Comparison of ENCODE assay signal across 10 mouse cellular contexts in genomic region chr13:40727731-40728625, GRCm38 (mm10). TPM values are rescaled to one million over a fixed set of nuclear protein-coding genes. Genes with fewer than 3 reads are reported as not detected.
A peak's percentile ranks its signal among the peaks of the same experiment; 100 is the strongest.
DNase-seq lines count a peak whose midpoint lies in the region; ATAC-seq and TF ChIP-seq lines count a peak whose summit lies in the region.
"Had no signal": no experiment of that assay in that cellular context is flagged by ENCODE, and none has a peak within 500 bp of the region (broad histone marks: within the 10 kb centered on the region; RNA-seq: fewer than 3 reads in every experiment).

No protein-coding gene starts in this region.

- no peaks in the 10 kb centered on the region for H3K36me3 ChIP-seq in C2C12 (ENCODE audit: control insufficient read depth, insufficient read depth)
- H3K36me3 ChIP-seq in forebrain, embryonic 16.5 days (ENCODE audit: control insufficient read depth, insufficient read depth) = no peaks in the 10 kb centered on the region
- H3K36me3 ChIP-seq in midbrain, embryonic 10.5 days = no peaks in the 10 kb centered on the region

- no peak for TF ChIP-seq CTCF in C2C12 (IDR thresholded peaks at IDR 0.05; ENCODE audit: control insufficient read depth, insufficient read depth, insufficient read length)

- intact Hi-C loops in left cerebral cortex, postnatal 14 days (cut with DNase I) = no loop called here

- H3K27ac ChIP-seq in forebrain, embryonic 16.5 days (ENCODE audit: low read length) = no peak overlapping the region
- H3K27ac ChIP-seq in midbrain, embryonic 10.5 days (replicated peaks) = no peak overlapping the region; the same call in 1 of the 2 replicates

- WGBS in forebrain, embryonic 16.5 days = 1% methylated on average over 42 of the region's 42 CpGs
- under 1% methylated on average over 42 of the region's 42 CpGs for WGBS in midbrain, embryonic 10.5 days

- H3K27me3 ChIP-seq in C2C12 (ENCODE audit: control insufficient read depth, insufficient read depth, insufficient read length) = peaks cover 31% of the 10 kb centered on the region
- H3K27me3 ChIP-seq in forebrain, embryonic 16.5 days (replicated peaks; ENCODE audit: control insufficient read depth, insufficient read depth, low read length) = peaks cover 56% of the 10 kb centered on the region
- H3K27me3 ChIP-seq in midbrain, embryonic 10.5 days (ENCODE audit: low read depth, poor library complexity, severe bottlenecking) = peaks cover 100% of the 10 kb centered on the region

- no peaks in the 10 kb centered on the region for H3K79me3 ChIP-seq in C2C12 (ENCODE audit: low read depth)

- H3K4me1 ChIP-seq in forebrain, embryonic 16.5 days (replicated peaks; ENCODE audit: control insufficient read depth, insufficient read depth, low read length) = peaks cover 18% of the 10 kb centered on the region
- peaks cover 38% of the 10 kb centered on the region for H3K4me1 ChIP-seq in midbrain, embryonic 10.5 days

- no peak overlapping the region for H3K4me3 ChIP-seq in C2C12 (ENCODE audit: insufficient read depth, poor library complexity, severe bottlenecking)
- peak overlapping the region; percentile 6 for H3K4me3 ChIP-seq in forebrain, embryonic 16.5 days (replicated peaks; ENCODE audit: low read length)
- peak overlapping the region; percentile 44 for H3K4me3 ChIP-seq in midbrain, embryonic 10.5 days
- H3K4me3 ChIP-seq: erythroblast, embryonic 14.5 days had no signal

- no peak overlapping the region for H3K4me2 ChIP-seq in forebrain, embryonic 16.5 days (ENCODE audit: low read length)

- H3K79me2 ChIP-seq in C2C12 (ENCODE audit: control insufficient read depth, insufficient read depth) = no peaks in the 10 kb centered on the region

- ATAC-seq in forebrain, embryonic 16.5 days = no peak

- no peaks in the 10 kb centered on the region for H3K9me3 ChIP-seq in forebrain, embryonic 16.5 days (ENCODE audit: control insufficient read depth, low read length)
- H3K9me3 ChIP-seq in midbrain, embryonic 10.5 days (replicated peaks) = no peaks in the 10 kb centered on the region

- peak overlapping the region; percentile 18 for H3ac ChIP-seq in C2C12 (ENCODE audit: control insufficient read depth, insufficient read length, low read depth)

- DNase-seq in embryo, embryonic 11 days = peak; percentile 57
- DNase-seq in embryo, embryonic 10.5 days (ENCODE audit: low spot score) = no peak
- peak; percentile 65 for DNase-seq in midbrain, embryonic 10.5 days (ENCODE audit: low spot score)
- DNase-seq in cerebellum, postnatal 25 days = no peak
- DNase-seq in left cerebral cortex, adult 9 months (ENCODE audit: low spot score in 2 of 2) = no peak
- no peak for DNase-seq in left cerebral cortex, postnatal 14 days (ENCODE audit: low spot score in 2 of 2)
- DNase-seq: adrenal gland, postnatal 36 days had no signal

- H3K9ac ChIP-seq in forebrain, embryonic 16.5 days (replicated peaks; ENCODE audit: low read depth, low read length) = no peak overlapping the region

TF ChIP-seq in C2C12, 6 proteins besides CTCF, POLR2A, EP300 and RAD21:
- TF ChIP-seq MYOG (IDR thresholded peaks at IDR 0.05; ENCODE audit: control insufficient read depth, extremely low read depth, insufficient read length) (no peak), MAX (IDR thresholded peaks at IDR 0.05) (no peak)

RNA-seq across cellular contexts. Expression of gene Tfap2a, which starts 10.2 kb away (rescaled TPM):
- 0.89 TPM for polyA plus RNA-seq in C2C12 (2012; fragmentation: generic; extraction: Trizol)
- polyA plus RNA-seq in forebrain, embryonic 16.5 days (2015; fragmentation: Nextera tagmentation; extraction: Ambion mirVana) = 0.41 and 0.55 TPM in 2 replicates
- 2.3 and 2.5 TPM in 2 replicates for polyA plus RNA-seq in midbrain, embryonic 10.5 days (2016; fragmentation: Nextera tagmentation; extraction: Ambion mirVana)
- under 1 TPM; 0.44 TPM for total RNA-seq in left cerebral cortex, postnatal 14 days (2021)
- polyA plus RNA-seq: erythroblast, embryonic 14.5 days had no signal

Comparison
In these comparisons a context has a peak if more than half of its experiments do, and no peak if none do; other contexts are left out.
1. DNase-seq: peak in embryo, embryonic 11 days (single experiment) and midbrain, embryonic 10.5 days (single experiment); none in embryo, embryonic 10.5 days (single experiment), cerebellum, postnatal 25 days (0 of 2), left cerebral cortex, adult 9 months (0 of 2) and left cerebral cortex, postnatal 14 days (0 of 2).